14 mouse cellular contexts compared by ENCODE assay signal in genomic region chr4:138344891-138345545, GRCm38 (mm10). TPM values are rescaled to one million over a fixed set of nuclear protein-coding genes. Genes with fewer than 3 reads are reported as not detected.
DNase-seq lines count a peak whose midpoint lies in the region; ATAC-seq and TF ChIP-seq lines count a peak whose summit lies in the region.
"Had no signal": no experiment of that assay in that cellular context is flagged by ENCODE, and none has a peak within 500 bp of the region (broad histone marks: within the 10 kb centered on the region; RNA-seq: fewer than 3 reads in every experiment).

No protein-coding gene starts in this region.

- WGBS in heart, postnatal 0 days = 58% methylated on average over 9 of the region's 9 CpGs
- 66% methylated on average over 9 of the region's 9 CpGs for WGBS in stomach, postnatal 0 days
- WGBS in hindbrain, embryonic 13.5 days = 78% methylated on average over 9 of the region's 9 CpGs

- H3K36me3 ChIP-seq in heart, postnatal 0 days (replicated peaks; ENCODE audit: control insufficient read depth, insufficient read depth, low read length) = no peaks in the 10 kb centered on the region
- no peaks in the 10 kb centered on the region for H3K36me3 ChIP-seq in stomach, postnatal 0 days (ENCODE audit: control insufficient read depth, insufficient read depth, low read length)
- H3K36me3 ChIP-seq in hindbrain, embryonic 13.5 days = no peaks in the 10 kb centered on the region
- H3K36me3 ChIP-seq: limb, embryonic 12.5 days; midbrain, embryonic 10.5 days had no signal

- intact Hi-C loops in left cerebral cortex, postnatal 4 days (cut with DNase I) = no loop called here

- H3K4me3 ChIP-seq in layer of hippocampus, adult 2 months = no peak overlapping the region
- H3K4me3 ChIP-seq in heart, postnatal 0 days (ENCODE audit: low read depth, low read length) = no peak overlapping the region
- H3K4me3 ChIP-seq in stomach, postnatal 0 days (ENCODE audit: low read depth, low read length) = no peak overlapping the region
- H3K4me3 ChIP-seq in hindbrain, embryonic 13.5 days = no peak overlapping the region
- H3K4me3 ChIP-seq: limb, embryonic 12.5 days; midbrain, embryonic 10.5 days had no signal

- no peak for TF ChIP-seq EP300 in heart, postnatal 0 days (IDR thresholded peaks at IDR 0.05; ENCODE audit: low read depth)
- no peak for TF ChIP-seq EP300 in stomach, postnatal 0 days (optimal IDR thresholded peaks at IDR 0.05)

- peak; percentile 77 to 91 for DNase-seq in adrenal gland, adult (ENCODE audit: inconsistent age in 2 of 2, low spot score in 1 of 2)
- DNase-seq in adrenal gland, postnatal 4 days (ENCODE audit: low spot score in 2 of 2) = no peak
- DNase-seq in layer of hippocampus, adult 2 months (ENCODE audit: low spot score in 2 of 2) = no peak
- DNase-seq in layer of hippocampus, adult 11-12 months (ENCODE audit: low spot score) = no peak
- DNase-seq in heart, postnatal 0 days (ENCODE audit: low spot score) = peak; percentile 48
- no peak for DNase-seq in stomach, postnatal 0 days (ENCODE audit: low spot score)
- no peak for DNase-seq in left cerebral cortex, postnatal 4 days
- DNase-seq: embryo, embryonic 11 days; forebrain, postnatal 0 days had no signal

- no peak overlapping the region for H3K27ac ChIP-seq in layer of hippocampus, adult 2 months
- no peak overlapping the region for H3K27ac ChIP-seq in heart, postnatal 0 days (ENCODE audit: low read depth)
- H3K27ac ChIP-seq in stomach, postnatal 0 days (replicated peaks) = 0 out of 2 replicates have a peak overlapping the region, but pooled peaks have one; percentile 40
- H3K27ac ChIP-seq in hindbrain, embryonic 13.5 days = no peak overlapping the region
- H3K27ac ChIP-seq: limb, embryonic 12.5 days; midbrain, embryonic 10.5 days had no signal

- H3K9me3 ChIP-seq in heart, postnatal 0 days (replicated peaks; ENCODE audit: control insufficient read depth, low read length) = no peaks in the 10 kb centered on the region
- H3K9me3 ChIP-seq in stomach, postnatal 0 days (ENCODE audit: control insufficient read depth, low read length) = no peaks in the 10 kb centered on the region
- no peaks in the 10 kb centered on the region for H3K9me3 ChIP-seq in hindbrain, embryonic 13.5 days
- H3K9me3 ChIP-seq: limb, embryonic 12.5 days; midbrain, embryonic 10.5 days had no signal

- no peak overlapping the region for H3K9ac ChIP-seq in heart, postnatal 0 days (replicated peaks; ENCODE audit: low read depth, low read length)
- no peak overlapping the region for H3K9ac ChIP-seq in stomach, postnatal 0 days (ENCODE audit: low read length)
- no peak overlapping the region for H3K9ac ChIP-seq in hindbrain, embryonic 13.5 days
- H3K9ac ChIP-seq: forebrain, postnatal 0 days; limb, embryonic 12.5 days had no signal

- ATAC-seq in heart, postnatal 0 days (ENCODE audit: insufficient read depth, low read depth) = peak; percentile 52
- peak; percentile 22; the same call in 1 of the 2 replicates for ATAC-seq in stomach, postnatal 0 days (ENCODE audit: low FRiP score, low TSS enrichment)
- ATAC-seq in hindbrain, embryonic 13.5 days (ENCODE audit: low FRiP score) = no peak
- ATAC-seq: forebrain, postnatal 0 days; intestine, embryonic 16.5 days had no signal

- H3K4me1 ChIP-seq in heart, postnatal 0 days (ENCODE audit: control insufficient read depth, insufficient read depth) = peaks cover 16% of the 10 kb centered on the region
- no peaks in the 10 kb centered on the region for H3K4me1 ChIP-seq in stomach, postnatal 0 days (replicated peaks; ENCODE audit: control insufficient read depth, insufficient read depth)
- H3K4me1 ChIP-seq in hindbrain, embryonic 13.5 days (replicated peaks) = peaks cover 4% of the 10 kb centered on the region; the same call in 1 of the 2 replicates
- H3K4me1 ChIP-seq: midbrain, embryonic 10.5 days had no signal

- H3K27me3 ChIP-seq in heart, postnatal 0 days (ENCODE audit: control insufficient read depth, insufficient read depth, low read length) = no peaks in the 10 kb centered on the region
- no peaks in the 10 kb centered on the region for H3K27me3 ChIP-seq in stomach, postnatal 0 days (ENCODE audit: control insufficient read depth, insufficient read depth, low read length)
- H3K27me3 ChIP-seq in hindbrain, embryonic 13.5 days = no peaks in the 10 kb centered on the region
- H3K27me3 ChIP-seq: limb, embryonic 12.5 days had no signal

- TF ChIP-seq CTCF in layer of hippocampus, adult 2 months (conservative IDR thresholded peaks at IDR 0.05) = 0 out of 2 replicates have a peak, but pooled peaks have one; percentile 12
- TF ChIP-seq CTCF in heart, postnatal 0 days (IDR thresholded peaks at IDR 0.05; ENCODE audit: low read depth) = no peak
- no peak for TF ChIP-seq CTCF in stomach, postnatal 0 days (IDR thresholded peaks at IDR 0.05; ENCODE audit: low read depth)

- no peak overlapping the region for H3K4me2 ChIP-seq in heart, postnatal 0 days (ENCODE audit: low read depth, low read length)
- no peak overlapping the region for H3K4me2 ChIP-seq in stomach, postnatal 0 days (replicated peaks; ENCODE audit: low read depth)
- no peak overlapping the region for H3K4me2 ChIP-seq in hindbrain, embryonic 13.5 days
- H3K4me2 ChIP-seq: limb, embryonic 12.5 days had no signal

RNA-seq across cellular contexts. Expression of gene Pink1, which starts 18.9 kb away (rescaled TPM):
- total RNA-seq in adrenal gland, postnatal 4 days (2021) = 100 to 1,000 TPM; 153 to 158 TPM
- total RNA-seq in layer of hippocampus, adult 2 months (2021) = 100 to 1,000 TPM; 245 to 254 TPM
- 302 and 330 TPM in 2 replicates for total RNA-seq in heart, postnatal 0 days (2014; rRNA removed; ENCODE audit: low replicate concordance)
- polyA plus RNA-seq in heart, postnatal 0 days (2015; fragmentation: Nextera tagmentation; extraction: Ambion mirVana) = 152 and 159 TPM in 2 replicates
- 62.1 and 77.1 TPM in 2 replicates for polyA plus RNA-seq in stomach, postnatal 0 days (2015; fragmentation: Nextera tagmentation; extraction: Ambion mirVana)
- 91.0 and 93.8 TPM in 2 replicates for polyA plus RNA-seq in hindbrain, embryonic 13.5 days (2015; fragmentation: Nextera tagmentation; extraction: Ambion mirVana)
- 100 to 1,000 TPM; 120 to 126 TPM for total RNA-seq in left cerebral cortex, postnatal 4 days (2021)

RNA-seq across cellular contexts. Expression of gene Cda, which starts 22.8 kb away (rescaled TPM):
- 10 to 100 TPM; 15.7 to 22.9 TPM for total RNA-seq in adrenal gland, postnatal 4 days (2021)
- total RNA-seq in layer of hippocampus, adult 2 months (2021) = 1 to 10 TPM; 1.9 to 3.2 TPM
- 2.7 and 7.4 TPM in 2 replicates for total RNA-seq in heart, postnatal 0 days (2014; rRNA removed; ENCODE audit: low replicate concordance)
- 7.0 and 7.6 TPM in 2 replicates for polyA plus RNA-seq in heart, postnatal 0 days (2015; fragmentation: Nextera tagmentation; extraction: Ambion mirVana)
- 12.5 and 15.2 TPM in 2 replicates for polyA plus RNA-seq in stomach, postnatal 0 days (2015; fragmentation: Nextera tagmentation; extraction: Ambion mirVana)
- polyA plus RNA-seq in hindbrain, embryonic 13.5 days (2015; fragmentation: Nextera tagmentation; extraction: Ambion mirVana) = 4.0 and 4.1 TPM in 2 replicates
- under 1 TPM; 0.76 to 0.87 TPM for total RNA-seq in left cerebral cortex, postnatal 4 days (2021)
- total RNA-seq: neutrophil, adult 5-6 weeks had no signal

RNA-seq across cellular contexts. Expression of gene Ddost, which starts 40.5 kb away (rescaled TPM):
- total RNA-seq in adrenal gland, postnatal 4 days (2021) = 100 to 1,000 TPM; 165 to 169 TPM
- 10 to 100 TPM; 93.1 to 93.5 TPM for total RNA-seq in layer of hippocampus, adult 2 months (2021)
- 163 and 216 TPM in 2 replicates for total RNA-seq in heart, postnatal 0 days (2014; rRNA removed; ENCODE audit: low replicate concordance)
- 146 and 150 TPM in 2 replicates for polyA plus RNA-seq in heart, postnatal 0 days (2015; fragmentation: Nextera tagmentation; extraction: Ambion mirVana)
- polyA plus RNA-seq in stomach, postnatal 0 days (2015; fragmentation: Nextera tagmentation; extraction: Ambion mirVana) = 253 and 258 TPM in 2 replicates
- polyA plus RNA-seq in hindbrain, embryonic 13.5 days (2015; fragmentation: Nextera tagmentation; extraction: Ambion mirVana) = 208 and 213 TPM in 2 replicates
- 100 to 1,000 TPM; 108 to 115 TPM for total RNA-seq in left cerebral cortex, postnatal 4 days (2021)

RNA-seq across cellular contexts. Expression of gene Fam43b, which starts 51.3 kb away (rescaled TPM):
- total RNA-seq in adrenal gland, postnatal 4 days (2021) = 1 to 10 TPM; 2.2 to 3.2 TPM
- 10 to 100 TPM; 26.5 to 33.1 TPM for total RNA-seq in layer of hippocampus, adult 2 months (2021)
- total RNA-seq in heart, postnatal 0 days (2014; rRNA removed; ENCODE audit: low replicate concordance) = not detected in 2 replicates
- not detected in 2 replicates for polyA plus RNA-seq in heart, postnatal 0 days (2015; fragmentation: Nextera tagmentation; extraction: Ambion mirVana)
- polyA plus RNA-seq in stomach, postnatal 0 days (2015; fragmentation: Nextera tagmentation; extraction: Ambion mirVana) = 0.07 TPM in 1 of 2 replicates, not detected in the other
- polyA plus RNA-seq in hindbrain, embryonic 13.5 days (2015; fragmentation: Nextera tagmentation; extraction: Ambion mirVana) = 3.0 and 3.5 TPM in 2 replicates
- 10 to 100 TPM; 27.7 to 30.6 TPM for total RNA-seq in left cerebral cortex, postnatal 4 days (2021)
- total RNA-seq: neutrophil, adult 5-6 weeks had no signal
- polyA plus RNA-seq: intestine, embryonic 16.5 days; limb, embryonic 12.5 days; midbrain, embryonic 10.5 days had no signal

Comparison
In these comparisons a context has a peak if more than half of its experiments do, and no peak if none do; other contexts are left out.
1. DNase-seq: peak in adrenal gland, adult (2 of 2) and heart, postnatal 0 days (single experiment); none in adrenal gland, postnatal 4 days (0 of 2), layer of hippocampus, adult 2 months (0 of 2), layer of hippocampus, adult 11-12 months (single experiment), stomach, postnatal 0 days (single experiment) and left cerebral cortex, postnatal 4 days (single experiment).